Mouse (Mus musculus) cerebellum, adult 8-10 months (tissue): ENCODE measurements around the gene Gtf2a1l.

Experiments used
- DNase-seq: peaks from one replicate; pipeline ENCODE4 v3.0.0; 2022

Gene Gtf2a1l

DNA sequence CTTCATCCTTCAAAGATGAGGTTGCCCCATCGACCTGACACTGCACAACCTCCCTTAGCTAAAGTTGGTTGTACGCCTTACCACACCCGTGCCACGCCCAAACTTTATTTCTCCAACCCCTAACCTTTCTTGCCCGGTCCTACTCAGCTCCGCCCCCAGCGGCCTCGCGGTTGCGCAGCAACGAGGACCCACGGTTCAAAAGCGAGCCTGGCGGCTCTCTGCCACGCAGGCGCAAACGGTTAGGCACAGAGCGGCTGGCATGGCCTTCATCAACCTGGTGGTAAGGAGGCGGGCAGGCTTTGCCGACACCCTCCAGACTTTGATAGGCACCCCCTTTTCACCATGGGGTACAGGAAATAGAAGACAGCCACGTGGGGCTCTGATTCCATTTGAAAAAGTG lies at the start of gene Gtf2a1l:
Gene Gtf2a1l (plus strand): TSS at position 209 of the 400 bp plus-strand sequence.
- DNase-seq, result peak; percentile 10

DNA sequence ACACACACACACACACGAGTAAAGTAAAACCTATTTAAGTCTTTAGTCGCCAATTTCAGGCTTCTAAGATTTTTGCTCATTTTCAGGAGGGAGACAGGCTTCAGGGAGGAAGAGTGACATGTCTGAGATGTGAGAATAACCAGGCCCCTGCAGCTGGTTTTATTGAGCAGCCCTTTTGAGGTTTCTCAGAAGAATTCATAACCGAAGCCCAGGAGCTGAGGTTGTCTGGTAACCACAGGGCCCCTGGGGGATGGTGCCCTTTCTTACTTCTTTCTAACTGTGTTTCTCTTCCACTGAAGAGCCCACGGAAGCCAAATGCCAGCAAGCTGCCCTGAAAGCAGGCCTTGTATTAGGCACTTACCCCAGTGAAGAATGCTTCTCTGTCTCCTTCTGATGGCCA lies 47.5 kb upstream of the Gtf2a1l start:
- no peak for DNase-seq

DNA sequence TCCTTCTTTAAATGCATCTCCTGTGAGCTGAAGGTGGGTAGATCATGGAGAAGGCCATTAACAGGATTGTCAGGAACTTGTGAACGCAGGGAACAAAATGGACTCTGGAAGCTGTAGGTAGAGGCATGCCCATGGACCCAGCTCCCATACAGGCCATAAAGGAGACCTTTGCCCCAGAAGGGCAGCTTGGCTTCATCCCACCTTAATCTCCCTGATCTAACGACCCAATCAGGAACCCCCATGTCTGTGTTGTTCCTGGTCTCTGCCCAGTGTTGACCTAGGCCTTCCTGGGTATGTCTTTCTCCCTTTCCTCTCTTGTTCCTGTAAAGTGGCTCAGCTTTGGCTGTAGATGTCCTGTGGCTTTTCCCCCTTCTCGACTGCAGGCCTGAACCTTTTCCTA lies 47.1 kb upstream of the Gtf2a1l start:
- no peak for DNase-seq

DNA sequence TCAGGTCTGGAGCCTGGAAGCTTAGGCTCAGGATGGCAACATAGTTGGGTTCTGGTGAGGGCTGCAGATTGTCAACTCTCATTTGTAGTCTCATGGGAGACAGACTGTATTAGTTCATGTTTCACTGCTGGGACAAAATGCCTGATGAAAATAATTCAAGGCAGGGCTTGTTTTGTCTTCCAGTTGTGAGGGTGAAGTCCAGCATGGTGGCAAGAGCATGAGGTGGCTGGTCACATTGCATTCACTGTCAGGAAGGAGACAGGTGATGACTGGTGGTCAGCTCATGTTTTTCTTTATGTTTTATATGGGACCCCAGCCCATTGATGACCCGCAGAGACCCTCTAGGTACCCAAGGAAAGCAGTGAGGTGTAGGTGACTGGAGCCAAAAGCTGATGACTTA lies 45.7 kb upstream of the Gtf2a1l start:
- DNase-seq, result no peak

DNA sequence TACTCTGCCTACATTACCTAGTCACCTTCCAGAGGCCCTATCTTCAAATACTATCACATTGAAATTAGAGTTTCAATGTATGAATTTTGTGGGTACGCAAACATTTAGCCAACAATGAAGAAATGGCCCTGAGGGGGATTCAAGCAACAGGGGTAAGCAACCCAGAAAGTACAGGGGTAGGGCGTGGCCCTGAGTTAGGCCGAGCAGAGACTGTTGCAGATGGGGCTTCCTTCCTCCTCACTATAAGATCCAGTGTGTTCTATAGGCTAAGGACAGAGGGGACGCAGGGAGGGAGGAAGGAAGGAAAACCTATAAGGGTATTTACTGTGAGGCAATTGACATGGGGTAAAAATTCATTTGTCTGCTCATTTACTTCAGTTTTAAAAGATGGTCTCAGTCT lies 44.1 kb upstream of the Gtf2a1l start:
- no peak for DNase-seq

DNA sequence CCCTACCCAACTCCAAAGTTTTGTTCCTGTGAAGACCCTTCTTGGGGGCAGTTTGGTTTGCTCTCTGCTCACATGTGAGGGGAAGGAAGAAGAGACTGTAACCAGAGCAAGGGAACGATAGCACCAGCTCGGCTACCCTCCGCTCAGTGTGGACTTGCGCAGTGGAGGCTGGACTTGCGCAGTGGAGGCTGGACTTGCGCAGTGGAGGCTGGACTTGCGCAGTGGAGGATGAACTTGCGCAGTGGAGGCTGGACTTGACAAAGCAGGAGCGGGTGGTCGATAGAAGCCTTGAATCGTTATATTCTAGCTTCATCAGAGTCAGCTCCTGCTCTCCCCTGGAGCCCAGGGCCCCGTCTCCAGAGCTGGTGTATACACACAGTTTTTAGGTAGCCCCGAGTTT lies 43.1 kb upstream of the Gtf2a1l start:
- DNase-seq, result no peak

DNA sequence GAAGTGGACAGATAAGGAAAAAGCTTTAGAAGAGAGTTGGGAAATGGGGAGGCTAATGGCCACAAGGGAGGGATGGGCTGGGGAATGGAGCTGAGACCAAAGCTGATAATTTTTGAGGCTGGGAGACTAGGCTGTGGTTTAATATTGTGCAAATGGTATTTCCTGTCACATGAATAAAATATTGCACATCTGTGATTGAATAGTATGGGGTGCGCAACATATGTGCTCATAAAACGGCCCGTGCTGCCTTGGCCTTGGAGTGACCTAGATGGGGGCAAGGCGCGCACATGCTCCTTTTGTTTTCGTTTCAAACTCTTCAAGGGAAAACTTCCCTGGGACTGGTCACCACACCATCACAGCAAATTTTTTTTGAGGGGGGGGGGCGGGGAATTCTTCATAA lies 42.5 kb upstream of the Gtf2a1l start:
- no peak for DNase-seq

DNA sequence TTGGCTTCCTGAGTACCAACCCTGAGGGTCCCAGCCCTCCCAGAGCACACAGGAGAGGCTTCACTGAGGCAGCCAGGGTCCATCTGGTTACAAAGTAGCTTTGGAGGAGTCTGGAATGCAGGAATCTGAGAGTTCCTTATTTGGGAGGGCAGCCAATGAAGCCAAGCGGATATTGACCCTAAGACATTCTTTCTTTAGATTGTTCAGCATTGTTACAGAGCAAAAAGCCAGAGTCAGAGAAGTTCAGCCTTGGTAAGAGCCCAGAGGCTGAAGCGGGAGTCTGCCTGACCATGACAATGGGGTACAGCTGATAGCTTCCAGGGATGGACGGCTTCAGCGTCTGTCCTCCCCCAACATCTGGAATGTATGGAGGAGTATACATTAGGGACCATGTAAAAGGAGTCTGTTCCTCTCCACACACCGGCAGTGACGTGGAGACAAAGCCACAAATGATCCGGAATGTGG lies 42.1 kb upstream of the Gtf2a1l start:
- DNase-seq, result no peak

DNA sequence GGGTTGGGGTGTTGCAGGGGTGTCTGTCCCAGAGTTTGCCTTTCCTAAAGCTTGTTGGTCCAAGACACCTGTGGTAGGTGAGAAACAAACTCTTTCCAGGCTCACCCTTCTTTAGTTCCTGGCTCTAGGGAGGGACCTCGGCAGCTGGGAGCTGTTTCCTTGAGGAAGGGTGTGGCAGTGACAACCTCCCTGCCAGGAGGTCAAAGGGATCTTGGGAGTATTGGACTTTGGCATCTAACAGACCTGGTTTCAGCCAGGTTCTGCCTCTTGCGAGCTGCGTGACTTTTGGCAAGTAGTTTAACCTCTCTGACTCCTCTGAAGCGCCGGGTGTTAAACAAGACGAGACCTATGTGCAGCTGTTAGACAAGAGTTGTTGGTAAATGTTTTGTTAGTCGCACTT lies 41.3 kb upstream of the Gtf2a1l start:
- DNase-seq, result no peak

DNA sequence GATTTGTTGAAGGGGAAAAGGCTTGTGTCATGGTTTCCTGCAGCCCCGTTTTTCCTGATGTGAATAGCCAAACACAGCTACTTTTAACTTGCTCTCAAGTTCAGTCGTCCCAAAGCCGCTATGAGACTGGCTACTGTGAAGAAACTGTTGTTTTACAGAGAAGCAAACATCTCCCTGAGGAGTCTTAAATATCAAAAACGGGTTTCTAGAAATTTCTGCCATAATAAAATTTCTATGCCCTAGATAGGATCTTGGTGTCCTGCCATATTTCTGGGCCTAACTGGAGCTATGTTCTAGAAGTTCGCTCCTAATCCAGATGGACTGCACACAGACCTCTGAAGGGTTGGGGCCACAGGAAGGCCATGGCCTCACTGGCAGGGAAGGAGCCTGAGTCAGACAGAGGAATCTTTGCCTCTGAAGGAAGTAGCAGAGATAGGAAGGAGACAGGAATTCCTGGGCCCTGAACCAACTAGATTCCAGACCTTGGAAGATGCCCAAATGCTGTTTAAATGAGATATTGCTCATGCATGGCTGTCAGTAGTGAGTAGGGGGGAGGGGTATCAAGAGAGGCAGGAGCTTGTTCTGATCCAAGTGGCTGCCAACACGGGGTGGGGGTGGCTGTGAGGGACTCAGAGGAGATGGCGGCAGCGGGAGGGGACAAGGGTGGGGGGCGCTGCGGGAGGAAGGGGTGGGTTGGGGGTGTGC lies 39.6 kb upstream of the Gtf2a1l start:
- no peak for DNase-seq

DNA sequence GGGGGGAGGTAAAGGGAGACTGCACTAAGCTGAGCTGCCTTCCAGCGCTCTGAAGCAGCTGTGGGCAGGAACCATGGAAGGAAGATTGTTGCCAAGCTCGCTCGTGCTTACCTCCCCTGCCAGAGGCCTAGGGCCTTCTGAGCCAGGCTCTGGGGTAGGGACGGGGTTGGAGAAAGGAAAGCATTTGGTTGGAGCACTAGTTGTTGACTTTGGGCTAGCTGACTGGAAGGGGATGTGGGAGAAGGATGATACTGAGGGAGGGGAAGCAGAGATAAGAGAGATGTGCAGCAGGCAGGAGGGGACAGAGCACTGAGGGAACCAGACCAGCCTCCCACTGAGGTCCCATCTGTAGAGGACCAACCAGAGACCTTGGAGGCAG lies 39.1 kb upstream of the Gtf2a1l start:
- DNase-seq, result no peak

DNA sequence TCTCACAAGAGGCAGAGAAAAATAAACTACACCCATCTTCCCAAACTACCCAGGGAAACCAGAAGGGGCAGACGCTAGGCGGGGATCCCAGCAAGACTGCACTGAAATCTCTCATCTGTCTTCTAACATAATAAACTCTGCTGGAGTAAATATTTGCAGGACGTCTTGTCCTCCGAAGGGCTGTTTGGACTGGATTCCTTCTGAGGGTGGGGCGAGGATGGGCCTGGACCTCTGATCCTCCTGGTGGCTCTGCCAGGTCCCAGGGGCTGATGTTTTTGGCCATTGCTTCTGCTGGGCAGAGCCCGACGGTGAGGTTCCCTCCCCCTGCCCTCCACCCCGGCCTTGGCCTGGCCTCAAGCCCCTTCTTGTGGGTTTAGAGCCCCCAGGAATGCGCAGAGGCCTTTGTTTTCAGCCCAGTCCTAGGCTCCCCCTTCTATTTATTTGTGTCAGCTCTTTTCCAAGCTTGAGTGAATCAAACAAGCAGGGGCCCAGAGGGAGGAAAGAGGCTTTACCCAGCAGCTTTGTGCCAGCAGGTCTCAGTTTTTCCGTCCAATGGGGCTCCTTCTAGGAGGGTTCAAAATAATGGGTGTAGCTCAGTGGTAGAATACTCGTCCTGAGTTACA lies 38.4 kb upstream of the Gtf2a1l start:
- DNase-seq, result no peak

DNA sequence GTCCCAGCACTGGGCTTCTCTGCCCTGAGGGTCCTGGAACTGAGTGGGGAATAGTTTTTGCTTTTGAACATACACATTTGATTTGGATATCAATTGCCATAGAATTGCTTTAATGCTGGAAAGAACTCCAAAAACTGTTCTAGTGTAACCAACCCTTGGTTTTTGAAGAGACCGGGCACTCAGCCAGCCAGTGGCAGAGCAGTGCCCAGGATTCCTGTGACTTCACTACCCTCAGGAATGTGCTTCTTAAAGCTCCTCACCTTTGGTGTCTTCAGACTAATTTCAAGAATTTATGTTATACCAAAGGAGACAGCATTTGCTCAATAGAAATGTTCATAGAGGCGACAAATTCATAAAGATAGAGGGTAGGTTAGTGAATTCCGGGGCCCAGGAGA lies 37.9 kb upstream of the Gtf2a1l start:
- no peak for DNase-seq

DNA sequence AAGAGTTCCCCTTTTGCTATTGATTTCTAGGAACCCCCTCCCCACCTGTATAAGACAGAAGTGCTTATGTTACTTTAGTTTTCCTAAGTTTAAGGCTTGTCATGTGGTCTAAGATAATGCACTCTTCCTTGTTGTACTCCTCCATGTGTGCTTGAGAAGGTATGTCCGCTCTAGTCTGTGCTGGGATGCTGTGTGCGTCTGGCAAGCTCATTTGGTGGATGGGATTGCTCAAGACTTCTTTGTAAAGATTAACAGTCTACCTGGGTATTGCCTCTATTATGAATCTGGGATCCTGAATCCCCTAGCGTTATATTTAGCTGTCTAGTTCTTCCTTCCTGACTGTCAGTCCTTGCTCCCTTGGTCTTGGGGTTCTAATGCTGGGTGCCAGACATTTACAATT lies 35.8 kb upstream of the Gtf2a1l start:
- DNase-seq, result no peak

DNA sequence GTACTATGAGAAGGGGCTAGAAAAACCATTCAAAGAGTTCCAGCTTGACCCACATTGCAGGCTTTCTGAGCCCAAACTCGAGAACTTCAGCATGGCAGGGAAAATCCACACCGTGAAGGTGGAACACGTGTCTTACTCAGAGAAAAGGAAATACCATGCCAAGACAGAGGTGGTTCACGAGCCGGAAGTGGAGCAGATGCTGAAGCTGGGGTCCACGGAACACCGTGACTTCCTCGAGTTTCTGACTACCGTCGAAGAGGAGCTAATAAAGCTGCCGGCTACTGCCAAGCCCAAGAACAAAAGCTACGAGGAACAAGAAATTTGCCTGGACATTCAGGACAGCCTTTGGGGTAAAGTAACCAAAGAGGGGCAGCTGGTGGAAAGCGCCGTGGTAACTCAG lies 32.4 kb upstream of the Gtf2a1l start:
- DNase-seq, result no peak

DNA sequence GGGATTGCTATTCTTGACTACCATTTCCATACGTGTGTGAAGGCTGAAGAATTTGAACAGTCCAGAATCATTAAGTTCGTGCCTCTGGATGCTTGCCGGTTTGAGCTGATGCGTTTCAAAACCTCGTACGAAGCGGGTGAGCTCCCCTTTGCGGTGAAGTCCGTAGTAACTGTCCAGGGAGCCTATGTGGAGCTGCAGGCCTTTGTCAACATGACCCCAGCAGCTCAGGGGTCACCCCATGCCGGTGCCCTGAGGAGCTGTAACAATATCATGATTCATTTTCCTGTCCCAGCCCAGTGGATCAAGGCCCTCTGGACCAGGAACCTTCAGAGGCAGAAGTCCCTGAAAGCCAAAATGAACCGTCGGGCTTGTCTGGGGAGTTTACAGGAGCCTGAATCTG lies 31.9 kb upstream of the Gtf2a1l start:
- DNase-seq, result no peak

DNA sequence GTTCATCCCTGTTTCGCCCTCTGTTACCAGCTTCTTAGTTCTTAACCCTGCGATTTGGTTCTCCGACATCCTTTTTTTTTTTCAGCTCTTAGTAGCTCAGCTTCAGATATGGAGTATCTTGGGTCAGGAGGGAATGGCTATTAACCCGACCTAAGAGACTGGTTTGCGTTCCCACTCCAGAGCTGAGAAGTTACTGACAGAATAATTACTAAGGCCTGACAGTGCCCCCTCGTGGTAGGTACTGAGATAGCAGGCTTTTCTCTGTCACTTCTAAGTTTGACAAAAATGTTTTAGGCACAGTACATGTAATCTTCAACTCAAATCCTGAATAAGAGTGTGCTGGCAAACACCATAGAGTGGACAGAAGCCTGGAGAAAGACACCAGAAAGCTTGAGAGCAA lies 27.4 kb upstream of the Gtf2a1l start:
- peak; percentile 66 for DNase-seq

DNA sequence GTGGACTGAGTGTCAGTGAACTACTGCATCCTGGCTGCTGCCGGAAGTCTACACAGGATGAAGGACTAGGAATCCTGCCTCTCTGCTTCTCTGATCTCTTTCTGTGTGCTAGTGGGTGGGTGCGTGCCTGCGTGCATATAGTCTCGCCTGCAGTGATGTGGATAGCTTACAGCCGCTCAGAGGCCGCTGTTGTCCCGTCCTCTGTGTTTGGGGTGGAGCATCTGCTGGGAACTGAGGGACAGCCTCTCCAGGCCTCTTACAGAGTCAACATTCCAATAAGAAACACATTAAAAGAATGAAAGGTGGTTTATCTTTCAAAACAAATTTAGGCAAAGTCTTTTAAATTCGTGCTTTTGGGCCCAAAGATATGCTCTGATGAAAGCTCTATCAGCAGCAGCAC lies 26.6 kb upstream of the Gtf2a1l start:
- DNase-seq, result no peak

DNA sequence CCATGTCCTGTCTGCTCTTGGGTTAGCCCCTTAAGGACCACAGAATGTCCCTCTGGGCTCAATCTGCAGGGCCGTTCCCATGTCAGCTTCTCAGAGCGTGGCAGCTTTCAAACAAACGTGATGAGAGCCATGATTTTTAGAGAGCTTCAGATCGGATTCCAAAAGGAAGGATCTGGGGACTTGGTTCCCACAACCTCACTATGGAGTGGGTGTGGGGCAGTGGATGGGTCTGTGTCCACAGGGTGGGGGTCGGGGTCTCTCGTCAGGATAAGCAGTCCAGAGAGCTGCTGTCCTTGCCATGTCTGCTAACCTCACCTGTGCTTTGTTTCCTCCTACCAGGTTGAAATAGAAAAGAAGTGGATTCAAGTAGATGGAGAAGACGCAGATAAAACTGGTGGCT lies 23.6 kb upstream of the Gtf2a1l start:
- DNase-seq, result no peak

DNA sequence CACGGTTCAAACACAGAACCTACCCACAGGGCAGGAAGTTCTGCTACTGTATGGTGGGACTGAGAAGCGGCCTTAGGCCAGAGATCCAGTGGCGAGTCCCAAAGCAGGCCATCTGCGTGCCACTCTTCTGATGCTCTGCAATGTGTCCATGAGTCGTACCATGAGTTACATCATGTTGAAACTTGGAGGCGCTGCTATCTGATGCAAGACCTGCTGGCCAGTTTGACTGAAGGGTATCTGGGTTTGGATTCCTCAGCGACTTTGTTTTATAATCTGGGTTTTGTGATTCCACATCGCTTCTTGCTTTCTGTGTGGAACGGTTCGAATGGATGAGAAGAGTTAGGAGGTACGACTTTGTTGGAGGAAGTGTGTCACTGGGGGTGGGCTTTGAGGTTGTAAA lies 23.2 kb upstream of the Gtf2a1l start:
- DNase-seq, result no peak

DNA sequence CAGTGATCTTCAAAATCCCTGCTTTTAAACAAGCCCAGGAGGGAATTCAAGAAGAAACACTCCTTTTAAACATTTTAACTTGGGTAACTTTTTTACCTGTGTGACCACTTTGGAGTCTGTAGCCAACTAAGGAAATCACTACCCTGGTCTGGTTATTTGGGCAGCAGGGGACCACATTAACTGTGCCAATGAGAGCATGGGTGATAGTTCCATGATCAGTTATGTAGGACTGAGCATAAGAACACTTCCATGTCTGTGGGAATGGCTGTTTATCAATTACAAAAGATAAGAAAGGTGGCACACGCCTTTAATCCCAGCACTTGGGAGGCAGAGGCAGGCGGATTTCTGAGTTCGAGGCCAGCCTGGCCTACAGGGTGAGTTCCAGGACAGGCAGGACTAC lies 21.3 kb upstream of the Gtf2a1l start:
- DNase-seq, result no peak

DNA sequence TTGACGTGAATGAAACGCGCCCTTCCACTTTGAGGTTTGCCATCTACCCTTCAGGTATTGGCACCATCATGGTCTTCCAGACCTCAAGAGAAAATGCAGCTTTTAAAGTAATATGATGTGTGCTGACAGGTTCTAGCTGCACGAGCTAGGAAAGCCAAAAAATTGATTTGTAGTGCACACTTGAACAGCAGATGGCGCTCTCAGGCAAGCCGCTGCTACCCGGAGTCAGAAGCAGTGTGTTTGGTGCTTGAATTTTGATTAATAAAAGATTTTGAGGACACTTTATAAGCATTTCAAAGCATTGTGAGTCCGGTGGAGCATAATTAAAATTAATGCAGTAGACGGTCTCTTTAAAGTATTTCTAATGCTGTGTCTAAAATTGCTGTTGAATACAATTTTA lies 16.4 kb upstream of the Gtf2a1l start:
- DNase-seq, result peak; percentile 67

DNA sequence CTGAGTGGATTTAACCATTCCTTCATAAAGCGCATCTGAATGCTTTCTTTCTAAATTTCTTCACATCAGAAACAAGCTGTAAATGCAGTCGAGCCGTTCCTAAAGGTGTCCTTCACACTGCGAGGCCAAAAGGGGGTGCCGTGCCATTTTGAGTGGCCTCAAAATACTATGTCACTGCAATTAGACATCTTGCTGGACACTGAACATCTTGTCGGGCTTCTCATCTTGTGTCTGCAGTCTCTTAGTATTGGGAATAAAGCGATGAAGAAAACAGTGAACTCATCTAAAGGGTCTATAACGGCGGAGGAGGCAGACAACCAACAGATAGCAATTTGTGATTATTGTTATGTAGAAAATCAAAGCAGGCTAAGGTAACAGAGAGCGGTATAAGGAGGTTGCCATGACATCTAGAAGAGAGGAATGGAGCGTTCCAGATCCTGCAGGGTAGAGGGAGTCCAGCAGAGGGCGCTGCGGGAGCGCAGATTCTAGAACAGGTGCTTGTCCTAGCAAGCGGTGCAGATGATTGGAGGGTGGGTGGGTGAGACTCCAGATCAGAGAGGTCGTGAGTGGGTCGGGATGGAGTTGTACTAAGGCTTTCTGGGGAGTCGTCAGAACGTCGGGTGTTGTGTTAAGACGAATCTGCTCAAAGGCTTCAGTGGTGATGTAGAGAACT lies 15.6 kb upstream of the Gtf2a1l start:
- peak; percentile 81 for DNase-seq

DNA sequence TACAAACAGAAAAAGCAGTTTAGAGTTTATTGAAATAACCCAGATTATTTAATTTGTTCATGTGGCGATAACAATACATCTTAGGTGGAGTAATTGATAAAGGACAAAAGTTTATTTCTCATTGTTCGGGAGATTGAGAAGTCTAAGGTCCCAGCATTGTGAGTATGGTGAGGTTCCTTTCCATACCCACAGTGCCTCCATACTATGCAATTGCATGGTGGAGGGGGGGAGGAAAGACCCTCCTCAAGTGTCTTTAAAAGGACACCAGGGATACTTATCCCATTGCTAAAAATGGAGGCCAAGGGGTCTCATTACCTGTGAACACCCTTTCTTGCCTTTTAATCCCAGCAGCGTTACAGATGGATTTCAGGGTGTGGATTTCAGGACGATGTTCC lies 15.1 kb upstream of the Gtf2a1l start:
- DNase-seq, result no peak

DNA sequence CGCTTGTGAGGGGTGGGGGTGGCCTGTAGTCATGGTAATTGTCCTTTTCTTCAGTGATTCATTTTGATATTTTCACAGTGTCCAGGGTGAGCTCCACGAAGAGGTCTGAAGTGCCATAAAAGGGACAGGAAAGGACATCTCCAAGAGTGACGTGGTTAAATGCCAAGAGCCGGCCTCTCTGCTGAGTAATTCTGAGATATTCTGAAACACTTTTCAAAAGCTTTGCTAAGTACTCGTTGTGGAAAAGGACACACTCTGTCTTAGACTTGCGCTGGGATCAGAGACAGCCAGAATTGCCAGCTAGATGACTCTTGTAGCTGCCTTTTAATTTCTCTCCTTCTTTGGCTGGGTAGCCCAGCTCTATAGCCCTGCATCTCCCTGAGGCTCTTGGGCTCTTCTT lies 9.9 kb upstream of the Gtf2a1l start:
- DNase-seq, result no peak
